Mouse (Mus musculus) telencephalon, adult 2 months (tissue): ENCODE results near the gene Nle1.

Experiments used
- DNase-seq: peaks from one replicate; pipeline ENCODE4 v3.0.0-alpha.2; 2011; ENCODE audit warnings: low read depth, low spot score

The Nle1 gene

DNA sequence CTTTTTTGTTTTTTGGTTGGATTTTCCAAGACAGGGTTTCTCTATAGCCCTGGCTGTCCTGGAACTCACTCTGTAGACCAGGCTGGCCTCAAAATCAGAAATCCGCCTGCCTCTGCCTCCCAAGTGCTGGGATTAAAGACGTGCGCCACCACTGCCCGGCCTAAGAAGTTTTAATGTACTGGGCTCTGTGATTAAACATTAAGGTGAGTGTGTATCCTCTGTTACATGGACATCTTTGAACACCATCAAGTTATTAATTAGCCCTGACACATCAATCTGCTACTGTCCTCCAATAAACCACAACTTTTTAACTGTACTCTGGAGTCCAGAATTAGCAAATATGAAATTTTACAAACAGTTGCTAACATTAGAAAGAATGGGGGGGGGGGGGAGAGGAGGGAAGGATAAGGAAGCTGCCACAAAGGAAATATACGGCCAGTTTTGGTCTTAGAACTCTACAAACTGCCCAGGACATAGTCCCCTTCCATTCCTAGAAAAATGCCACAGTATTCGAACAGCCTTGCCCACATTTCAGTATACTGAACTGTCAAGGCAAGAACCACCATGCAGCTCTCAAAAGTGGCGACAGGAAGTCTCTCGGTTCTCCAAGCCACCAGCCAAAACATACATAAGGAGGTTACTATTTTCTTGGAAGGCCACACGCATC, 38.6 kb downstream of the Nle1 start:
- DNase-seq = no peak

DNA sequence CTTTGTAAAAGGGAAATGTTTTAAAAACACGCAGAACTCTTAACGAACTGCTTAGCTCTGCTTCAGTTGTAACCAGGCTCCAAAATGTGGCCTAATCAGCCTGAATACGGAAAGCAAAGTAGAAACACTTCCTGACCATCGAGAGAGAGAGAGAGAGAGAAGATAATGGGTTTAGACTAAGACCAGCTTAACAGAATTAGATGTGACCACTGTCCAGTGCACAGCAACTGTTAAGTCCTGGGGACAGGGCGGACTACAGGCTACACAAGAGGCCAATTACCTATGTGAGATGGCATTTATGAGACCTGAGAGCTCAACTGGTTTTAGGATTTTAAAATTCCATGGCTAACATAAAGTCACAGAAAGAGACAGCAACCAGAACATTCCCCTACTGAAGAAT, 40.3 kb downstream of the Nle1 start:
- no peak for DNase-seq

DNA sequence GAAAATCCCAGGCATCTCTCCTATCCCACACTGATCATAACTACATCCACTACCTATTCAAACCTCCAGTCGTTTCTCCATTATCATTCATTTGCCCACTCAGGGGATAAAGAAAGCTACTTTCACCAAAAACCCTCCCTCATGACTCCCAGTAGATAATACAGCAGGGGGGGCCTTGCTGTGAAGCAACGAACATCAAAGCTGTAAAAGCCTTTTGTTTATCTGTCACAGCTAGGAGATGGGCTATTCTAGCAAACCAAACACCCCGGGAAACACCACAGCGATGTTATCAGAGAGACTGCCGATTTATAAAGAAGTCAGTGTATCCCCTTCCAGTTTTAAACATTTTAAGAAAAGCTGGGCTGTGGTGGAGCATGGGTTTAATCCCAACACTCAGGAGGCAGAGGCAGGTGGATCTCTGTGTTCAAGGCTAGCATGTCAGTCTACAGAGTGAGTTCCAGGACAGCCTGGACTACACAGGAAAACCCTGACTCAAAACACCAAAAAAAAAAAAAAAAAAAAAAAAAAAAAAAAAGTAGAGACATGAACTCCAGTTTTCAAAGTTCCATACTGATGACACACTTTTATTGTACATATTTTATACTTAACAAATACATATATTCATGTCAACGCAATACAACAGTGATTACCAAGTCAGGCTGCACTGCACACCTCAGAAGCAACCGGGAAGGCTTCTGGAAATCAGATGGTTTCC, 41.2 kb downstream of the Nle1 start:
- DNase-seq = no peak

DNA sequence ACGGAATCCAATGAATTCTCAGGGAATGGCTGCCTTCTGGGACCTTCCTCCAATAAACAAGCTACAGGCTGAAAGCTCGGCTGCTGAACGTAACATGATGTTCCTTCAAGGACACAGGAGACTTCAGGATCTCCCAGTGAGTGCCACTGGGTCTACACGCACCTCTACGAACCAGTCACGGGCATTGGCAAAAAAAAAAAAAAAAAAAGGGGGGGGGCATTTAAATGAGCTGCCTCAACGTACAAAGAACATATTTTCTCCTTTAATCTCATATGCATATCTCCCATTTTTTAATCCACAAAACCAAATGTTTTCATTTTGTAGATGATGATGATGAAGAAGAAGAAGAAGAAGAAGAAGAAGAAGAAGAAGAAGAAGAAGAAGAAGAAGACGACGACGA, 42.3 kb downstream of the Nle1 start:
- DNase-seq = no peak

DNA sequence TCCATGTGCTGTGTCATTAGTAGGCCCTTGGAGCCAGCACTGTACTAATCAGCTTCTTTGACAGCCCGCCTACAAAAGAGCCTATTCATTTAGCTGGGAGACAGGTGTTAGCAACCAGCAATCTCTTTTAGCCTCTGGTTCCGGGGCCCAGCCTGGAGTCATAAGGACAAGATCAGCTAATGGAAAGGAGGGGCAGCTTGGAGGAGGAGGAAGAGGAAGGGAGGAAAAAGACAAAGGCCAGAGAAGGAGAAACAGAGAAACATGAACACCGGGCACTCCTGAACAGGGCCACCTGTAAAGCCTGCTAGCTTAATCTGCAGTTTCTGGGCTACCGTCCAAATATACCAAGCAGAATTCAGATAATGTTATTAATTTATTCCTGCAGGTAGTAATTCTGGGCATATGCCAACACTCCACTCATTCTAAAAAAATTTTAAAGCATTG, 44.7 kb downstream of the Nle1 start:
- no peak for DNase-seq

DNA sequence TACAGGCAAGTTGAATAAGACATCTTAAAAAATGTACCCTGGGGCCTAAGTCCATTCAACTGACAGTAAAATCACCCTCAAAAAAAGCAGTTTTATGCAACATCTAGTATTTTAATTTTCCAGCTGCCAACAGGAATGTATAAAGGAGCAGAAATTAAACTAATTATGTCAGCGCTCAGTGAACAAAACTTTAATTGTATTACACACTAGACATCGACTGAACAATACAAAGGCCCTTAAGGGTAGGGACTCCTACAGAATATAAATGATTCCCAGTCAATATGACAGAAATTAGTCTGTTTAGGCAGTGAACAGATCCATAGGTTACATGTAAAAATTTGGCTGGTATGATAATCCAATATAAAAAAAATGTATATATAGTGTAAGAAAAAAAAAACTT, 45.2 kb downstream of the Nle1 start:
- DNase-seq = no peak

DNA sequence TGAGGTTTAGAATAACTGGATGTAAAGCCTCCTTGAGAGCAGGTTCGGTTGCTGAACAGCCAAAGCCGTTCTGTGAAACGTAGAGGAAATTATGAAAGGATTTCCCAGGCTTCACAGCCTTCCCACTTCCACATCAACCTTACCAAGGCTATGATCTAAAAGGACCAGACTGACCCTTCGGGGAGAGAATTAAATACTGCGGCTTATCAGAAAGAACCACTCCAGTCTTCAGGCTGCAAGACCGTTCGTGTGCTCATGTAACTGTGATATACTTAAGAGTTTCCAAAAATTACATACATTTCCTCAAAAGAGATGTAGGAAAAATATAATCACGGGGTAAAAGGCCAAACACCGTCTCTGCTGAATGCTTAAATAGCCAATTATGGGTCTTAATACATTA, 45.6 kb downstream of the Nle1 start:
- DNase-seq = no peak

DNA sequence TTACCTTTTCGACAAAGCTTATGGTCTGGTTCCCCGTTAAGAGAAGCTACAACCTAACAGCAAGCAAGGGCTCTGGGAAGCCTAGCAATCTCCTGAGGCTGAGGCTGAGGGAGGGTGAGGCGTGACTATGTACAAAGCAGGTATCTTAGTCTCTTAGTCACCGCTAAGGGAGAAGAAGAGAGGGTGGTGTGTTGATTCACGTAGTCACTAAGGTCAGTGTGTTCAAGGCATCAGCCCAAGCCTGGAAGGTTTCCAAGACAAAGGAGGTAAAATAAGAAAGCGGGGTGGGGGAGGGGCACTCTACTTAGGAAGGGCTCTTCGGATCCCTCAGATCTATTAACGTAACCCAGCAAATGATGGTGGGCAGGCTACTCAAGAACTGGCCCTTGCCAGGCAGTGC, 46.7 kb downstream of the Nle1 start:
- no peak for DNase-seq

DNA sequence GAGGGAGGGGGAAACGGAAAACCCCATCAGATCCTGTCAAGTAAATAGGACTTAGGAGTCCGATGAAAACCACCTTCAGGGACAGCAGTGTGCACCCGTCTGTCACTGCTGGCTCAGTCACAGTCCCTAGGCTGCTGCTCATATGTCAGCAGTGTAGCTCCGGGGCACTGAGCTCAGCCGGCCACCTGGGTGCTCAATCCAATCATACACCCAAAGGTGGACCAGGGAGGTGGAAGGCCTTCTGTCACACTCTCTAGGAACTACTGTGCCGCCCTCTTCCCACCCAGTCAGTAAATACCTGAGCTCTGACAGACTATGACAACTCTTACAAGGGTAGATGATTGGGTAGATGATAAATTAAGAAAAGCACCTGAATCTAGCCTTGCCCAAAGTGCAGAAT, 47.5 kb downstream of the Nle1 start:
- no peak for DNase-seq

DNA sequence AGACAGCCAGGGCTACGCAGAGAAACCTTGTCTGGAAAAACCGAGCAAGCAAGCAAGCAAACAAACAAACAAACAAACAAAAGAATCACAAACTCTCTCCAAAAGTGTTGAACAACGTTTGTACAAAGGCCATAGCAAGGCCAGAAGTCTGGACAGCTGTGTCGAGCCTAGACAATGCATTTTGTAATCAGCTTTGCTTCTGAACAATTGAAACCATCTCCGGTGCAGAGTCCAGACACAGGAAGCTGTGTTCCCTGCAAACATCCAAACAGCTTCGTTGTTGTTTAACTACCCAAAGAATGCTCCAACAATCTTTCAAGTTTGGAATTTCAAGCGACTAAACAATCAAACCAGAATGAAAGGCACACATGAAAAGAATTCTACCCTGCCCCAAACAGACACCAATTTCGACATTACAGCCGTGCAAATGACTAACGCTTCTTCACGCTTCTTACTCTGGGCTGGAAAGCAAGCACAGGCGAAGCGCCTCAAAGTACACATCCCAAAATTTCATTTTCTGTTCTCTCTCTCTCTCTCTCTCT, 50.8 kb downstream of the Nle1 start:
- DNase-seq = peak; percentile 68

DNA sequence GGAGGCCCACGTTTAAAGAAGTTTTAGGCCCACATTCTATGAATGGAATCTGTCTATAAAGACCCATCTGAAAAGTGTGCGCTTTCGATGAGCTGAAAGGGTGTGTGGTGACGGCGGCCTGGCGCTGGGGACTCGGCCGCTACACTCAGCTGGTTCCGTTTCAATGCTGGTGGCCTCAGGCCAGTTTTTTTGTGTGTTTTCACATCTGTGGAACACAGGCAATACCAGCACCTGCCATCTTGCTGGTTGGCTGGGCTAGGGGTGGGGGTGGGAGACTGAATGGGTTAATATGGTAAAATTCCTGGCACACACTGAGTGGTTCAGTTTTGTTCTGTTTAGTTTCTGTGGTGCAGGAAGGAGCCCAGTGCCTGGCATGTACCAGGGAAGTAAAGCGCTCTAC, 52.2 kb downstream of the Nle1 start:
- DNase-seq = no peak

DNA sequence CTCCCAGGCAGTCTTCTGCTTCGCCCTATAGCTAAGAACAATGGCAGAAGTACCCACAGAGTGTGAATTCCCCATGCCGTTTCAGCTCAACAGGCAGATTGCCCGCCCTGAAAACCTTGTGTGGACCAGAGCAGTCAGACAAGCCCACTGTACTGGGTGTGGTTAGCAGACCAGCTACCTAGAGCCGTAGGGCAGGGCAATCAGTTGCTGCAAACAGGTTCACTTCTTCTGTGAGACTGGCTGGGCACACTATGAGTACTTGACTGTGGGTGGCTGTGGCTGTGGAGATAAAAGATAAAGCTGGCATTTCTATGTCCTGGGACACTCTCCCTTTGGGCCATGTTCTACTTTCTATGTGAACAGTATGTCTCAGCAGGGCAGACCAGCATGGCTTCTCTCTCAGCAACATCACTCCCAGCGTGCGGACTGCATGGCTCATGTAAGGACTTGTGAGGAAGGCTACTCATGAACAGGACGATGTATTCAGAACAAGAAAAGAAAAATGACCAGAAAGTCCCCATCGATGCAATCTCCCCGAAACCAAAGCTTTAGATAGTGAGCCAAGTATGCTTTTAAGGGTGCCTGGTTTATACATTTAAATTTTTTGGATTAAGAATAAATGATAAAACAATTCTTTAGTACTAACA, 52.8 kb downstream of the Nle1 start:
- DNase-seq = no peak

DNA sequence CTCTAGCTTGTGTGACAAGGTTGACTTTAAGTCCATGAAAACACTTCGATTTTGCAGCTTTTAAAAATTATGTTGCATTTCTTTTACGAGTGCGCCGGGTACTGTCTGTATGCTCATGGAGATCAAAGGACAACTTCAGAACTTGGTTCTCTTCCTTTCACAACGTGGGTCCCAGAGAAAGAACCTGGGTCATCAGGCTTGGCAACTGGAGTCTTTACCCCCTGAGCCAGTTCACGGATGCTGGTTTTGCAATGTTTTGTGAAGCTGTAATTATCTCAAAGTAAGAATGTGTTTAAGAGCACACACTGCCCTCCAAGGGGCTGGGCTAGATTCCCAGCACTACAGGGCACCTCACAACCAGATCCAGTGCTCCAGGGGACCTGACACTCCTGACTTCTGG, 54.1 kb downstream of the Nle1 start:
- no peak for DNase-seq

DNA sequence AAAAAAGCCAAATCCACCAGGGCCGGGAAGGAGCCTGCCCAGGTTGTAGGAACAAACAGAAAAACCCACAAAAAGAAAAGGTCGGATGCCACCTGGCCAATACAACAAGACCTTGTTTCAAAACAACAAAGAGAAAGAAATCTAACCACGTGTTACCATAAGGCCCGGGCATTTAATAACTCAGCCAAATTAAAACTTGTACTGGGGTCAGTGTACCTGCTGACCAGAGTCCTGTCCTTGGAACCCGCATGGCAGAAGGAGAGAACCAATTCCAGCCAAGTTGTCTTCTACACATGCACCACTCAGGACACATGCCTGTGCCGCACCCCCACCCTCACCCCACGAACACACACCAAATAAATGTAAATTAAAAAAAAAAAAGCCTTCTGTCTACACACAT, 55.3 kb downstream of the Nle1 start:
- no peak for DNase-seq

DNA sequence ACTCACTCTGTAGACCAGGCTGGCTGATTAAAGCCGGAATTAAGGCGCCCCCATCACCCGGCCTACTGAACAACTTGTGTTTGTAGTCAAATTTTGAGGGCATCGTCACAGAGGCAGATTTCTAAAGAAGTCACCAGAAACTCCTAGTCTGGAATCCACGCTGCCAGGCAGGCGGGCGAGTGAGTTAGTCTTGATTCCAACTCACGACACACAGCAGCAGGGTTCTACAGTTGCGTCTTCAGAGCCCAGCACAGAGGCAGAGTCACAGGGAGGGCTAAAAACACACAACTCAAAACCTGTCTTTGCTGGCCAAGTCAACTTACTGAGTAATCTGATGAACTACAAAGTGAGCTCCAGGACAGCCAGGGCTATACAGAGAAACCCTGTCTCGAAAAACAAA, 55.7 kb downstream of the Nle1 start:
- no peak for DNase-seq

DNA sequence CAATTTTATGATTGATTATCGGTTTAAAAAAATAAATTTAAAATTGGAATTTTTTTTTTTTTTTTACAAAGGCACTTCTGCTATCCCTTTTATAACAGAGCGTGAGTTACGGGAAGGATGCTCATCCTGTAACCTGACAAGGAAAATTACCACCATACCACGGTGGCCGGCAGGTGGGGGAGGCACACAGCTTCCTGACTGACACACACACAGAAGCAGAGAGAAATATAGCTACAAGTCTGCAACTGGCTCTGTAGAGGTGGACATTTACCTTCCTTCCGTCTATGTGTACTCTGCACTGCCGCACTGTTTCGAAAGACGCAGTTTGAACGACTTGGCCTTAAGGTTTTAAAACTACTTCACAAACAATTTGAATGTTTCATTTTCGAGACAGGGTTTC, 56.1 kb downstream of the Nle1 start:
- DNase-seq = no peak
